Mouse (Mus musculus) CH12.LX (cell line): Measurements from ENCODE around the gene Atp6v0a4. TPM values are rescaled to one million over a fixed set of nuclear protein-coding genes. Genes with fewer than 3 reads are reported as not detected.

Experiments used
- DNase-seq: peaks from one replicate; pipeline ENCODE4 v3.0.0-alpha.2; 2013; ENCODE audit errors: extremely low read depth
- H3K27ac ChIP-seq: 2 replicates; pipeline ENCODE4 v1.5.1; 2012; ENCODE audit warnings: low read depth, mild to moderate bottlenecking, control low read depth, moderate library complexity; ENCODE audit not compliant: insufficient read depth
- H3K27me3 ChIP-seq: replicated peaks from 2 replicates; pipeline ENCODE3; 2012; ENCODE audit warnings: inconsistent platforms
- H3K36me3 ChIP-seq, 2 experiments: replicated peaks in 1 of 2; 2 replicates each; pipeline versions ENCODE3 to v1.6.1; 2012; ENCODE audit warnings: inconsistent platforms in 1 of 2, low read length in 1 of 2, mild to moderate bottlenecking in 1 of 2, mixed read lengths in 1 of 2, moderate library complexity in 1 of 2; ENCODE audit not compliant: control insufficient read depth in 1 of 2, insufficient read depth in 1 of 2
- H3K4me1 ChIP-seq, 2 experiments: 2 replicates each; pipeline ENCODE4 v1.6.1; 2012; ENCODE audit warnings: inconsistent platforms in 1 of 2, moderate library complexity in 1 of 2; ENCODE audit not compliant: insufficient read depth in 2 of 2, control insufficient read depth in 1 of 2
- H3K4me2 ChIP-seq: 2 replicates; pipeline ENCODE4 v1.6.1; 2012; ENCODE audit warnings: low read depth, mild to moderate bottlenecking, control low read depth; ENCODE audit not compliant: poor library complexity, insufficient read depth, severe bottlenecking
- H3K4me3 ChIP-seq, 3 experiments: fragments of 150-350 bp in 1 of 3; sonication (generic) in 1 of 3; replicated peaks in 1 of 3; 2 replicates each; pipeline versions ENCODE3 to v1.5.1; 2011 to 2012; ENCODE audit warnings: low read depth in 2 of 3, low read length in 2 of 3, mild to moderate bottlenecking in 2 of 3, moderate library complexity in 2 of 3, control low read depth in 1 of 3, improper control_type of control experiment in 1 of 3, inconsistent platforms in 1 of 3, mixed read lengths in 1 of 3; ENCODE audit not compliant: poor library complexity in 1 of 3
- H3K79me2 ChIP-seq: replicated peaks from 2 replicates; pipeline ENCODE4 v1.6.1; 2012; ENCODE audit warnings: mild to moderate bottlenecking, moderate library complexity; ENCODE audit not compliant: control insufficient read depth, poor library complexity, insufficient read depth, severe bottlenecking; ENCODE audit errors: extremely low read depth
- H3K9ac ChIP-seq: 2 replicates; pipeline ENCODE4 v1.6.1; 2012; ENCODE audit warnings: low read depth, mild to moderate bottlenecking, control low read depth, moderate library complexity; ENCODE audit not compliant: insufficient read depth
- H3K9me3 ChIP-seq: replicated peaks from 2 replicates; pipeline ENCODE3; 2012; ENCODE audit warnings: low read length, inconsistent platforms, mixed read lengths
- BHLHE40 ChIP-seq: IDR thresholded peaks from 2 replicates; pipeline ENCODE4 v1.6.1; 2011; ENCODE audit warnings: mild to moderate bottlenecking, low read depth, low read length, improper control_type of control experiment
- CHD2 ChIP-seq: IDR thresholded peaks from 2 replicates; pipeline ENCODE4 v1.6.1; 2011; ENCODE audit warnings: low read length, improper control_type of control experiment
- CTCF ChIP-seq, 2 experiments: IDR thresholded peaks in 1 of 2; conservative IDR thresholded peaks in 1 of 2; 2 replicates each; pipeline ENCODE4 v1.5.1; 2011 to 2012; ENCODE audit warnings: low read depth in 2 of 2, low read length in 2 of 2, improper control_type of control experiment in 1 of 2, inconsistent platforms in 1 of 2, mild to moderate bottlenecking in 1 of 2, moderate library complexity in 1 of 2
- ELF1 ChIP-seq: IDR thresholded peaks from 2 replicates; pipeline ENCODE4 v1.6.1; 2014; ENCODE audit warnings: low read depth, mild to moderate bottlenecking, inconsistent platforms, low read length, improper control_type of control experiment
- ETS1 ChIP-seq: conservative IDR thresholded peaks from 2 replicates; pipeline ENCODE4 v1.6.1; 2012; ENCODE audit warnings: low read depth, mild to moderate bottlenecking, inconsistent platforms, low read length, improper control_type of control experiment, moderate library complexity
- HCFC1 ChIP-seq: IDR thresholded peaks from 2 replicates; pipeline ENCODE4 v1.6.1; 2012; ENCODE audit warnings: low read depth, mild to moderate bottlenecking, inconsistent platforms, low read length, improper control_type of control experiment
- IRF4 ChIP-seq: IDR thresholded peaks from 2 replicates; pipeline ENCODE4 v1.6.1; 2014; ENCODE audit warnings: low read depth, mild to moderate bottlenecking, inconsistent platforms, low read length, improper control_type of control experiment
- JUND ChIP-seq: conservative IDR thresholded peaks from 2 replicates; pipeline ENCODE4 v1.6.1; 2011; ENCODE audit warnings: low read depth, low read length, improper control_type of control experiment
- KAT2A ChIP-seq: IDR thresholded peaks from 2 replicates; pipeline ENCODE4 v1.6.1; 2012; ENCODE audit warnings: low read length, improper control_type of control experiment, inconsistent platforms; ENCODE audit not compliant: insufficient replicate concordance
- MAX ChIP-seq: IDR thresholded peaks from 2 replicates; pipeline ENCODE4 v1.6.1; 2011; ENCODE audit warnings: low read length, improper control_type of control experiment
- MAZ ChIP-seq: IDR thresholded peaks from 2 replicates; pipeline ENCODE4 v1.6.1; 2012; ENCODE audit warnings: low read depth, mild to moderate bottlenecking, inconsistent platforms, low read length, improper control_type of control experiment, moderate library complexity
- MEF2A ChIP-seq: IDR thresholded peaks from 2 replicates; pipeline ENCODE4 v1.6.1; 2014; ENCODE audit warnings: low read depth, mild to moderate bottlenecking, inconsistent platforms, low read length, improper control_type of control experiment, borderline replicate concordance
- MXI1 ChIP-seq: IDR thresholded peaks from 2 replicates; pipeline ENCODE4 v1.6.1; 2011; ENCODE audit warnings: mild to moderate bottlenecking, low read depth, low read length, improper control_type of control experiment
- NRF1 ChIP-seq: IDR thresholded peaks from 2 replicates; pipeline ENCODE4 v1.6.1; 2014; ENCODE audit warnings: low read depth, mild to moderate bottlenecking, inconsistent platforms, low read length, improper control_type of control experiment, moderate library complexity
- PAX5 ChIP-seq: IDR thresholded peaks from 2 replicates; pipeline ENCODE4 v1.6.1; 2012; ENCODE audit warnings: low read length, inconsistent platforms, mixed read lengths
- POLR2AphosphoS2 ChIP-seq: IDR thresholded peaks from 2 replicates; pipeline ENCODE4 v1.6.1; 2011; ENCODE audit warnings: low read depth, low read length, improper control_type of control experiment
- RAD21 ChIP-seq: IDR thresholded peaks from 2 replicates; pipeline ENCODE4 v1.6.1; 2011; ENCODE audit warnings: low read depth, mild to moderate bottlenecking, low read length, improper control_type of control experiment, moderate library complexity
- RCOR1 ChIP-seq: conservative IDR thresholded peaks from 2 replicates; pipeline ENCODE4 v1.6.1; 2012; ENCODE audit warnings: low read depth, mild to moderate bottlenecking, inconsistent platforms, low read length, improper control_type of control experiment
- SIN3A ChIP-seq: IDR thresholded peaks from 2 replicates; pipeline ENCODE4 v1.6.1; 2012; ENCODE audit warnings: low read length, improper control_type of control experiment, inconsistent platforms
- USF1 ChIP-seq: IDR thresholded peaks from 2 replicates; pipeline ENCODE4 v1.6.1; 2014; ENCODE audit warnings: low read depth, mild to moderate bottlenecking, inconsistent platforms, low read length, improper control_type of control experiment
- USF2 ChIP-seq: conservative IDR thresholded peaks from 2 replicates; pipeline ENCODE4 v1.6.1; 2011; ENCODE audit warnings: low read depth, low read length, improper control_type of control experiment
- ZC3H11A ChIP-seq: IDR thresholded peaks from 2 replicates; pipeline ENCODE4 v1.6.1; 2012; ENCODE audit warnings: low read depth, mild to moderate bottlenecking, inconsistent platforms, low read length, improper control_type of control experiment
- ZKSCAN1 ChIP-seq: IDR thresholded peaks from 2 replicates; pipeline ENCODE4 v1.6.1; 2012; ENCODE audit warnings: low read depth, inconsistent platforms, low read length, improper control_type of control experiment, borderline replicate concordance
- dilution Hi-C: fragments of 300-500 bp; cut with MboI; formaldehyde crosslinking; loops from 2 replicates; pipeline ENCODE4 v1.14.3; 2020; ENCODE audit warnings: low sequenced_read_pairs; ENCODE audit not compliant: extremely low pct_unique_long_range_greater_than_20kb, extremely low pct_ligation_motif_present
- in situ Hi-C: fragments of 300-500 bp; cut with MboI; formaldehyde crosslinking; loops from 3 replicates; pipeline ENCODE4 v1.14.3; 2019; ENCODE audit warnings: low sequenced_read_pairs, low pct_ligation_motif_present, low pct_unique_long_range_greater_than_20kb, mixed read lengths
- polyA plus RNA-seq: library from polyadenylated mRNA; unstranded; fragments of >175 nt; gene quantifications from 2 replicates; pipeline ENCODE4 v1.2.1, GENCODE M21; 2012; ENCODE audit warnings: low read depth; ENCODE audit not compliant: insufficient read length
- total RNA-seq, 2 experiments: library from RNA; depleted of rRNA; stranded (reverse); fragments of 300-350 nt in 1 of 2; fragments of >200 nt in 1 of 2; gene quantifications; 2 replicates each; pipeline ENCODE4 v1.2.3; 2012 to 2014

The Atp6v0a4 gene
- total and polyA plus RNA-seq, 3 experiments = not detected

DNA sequence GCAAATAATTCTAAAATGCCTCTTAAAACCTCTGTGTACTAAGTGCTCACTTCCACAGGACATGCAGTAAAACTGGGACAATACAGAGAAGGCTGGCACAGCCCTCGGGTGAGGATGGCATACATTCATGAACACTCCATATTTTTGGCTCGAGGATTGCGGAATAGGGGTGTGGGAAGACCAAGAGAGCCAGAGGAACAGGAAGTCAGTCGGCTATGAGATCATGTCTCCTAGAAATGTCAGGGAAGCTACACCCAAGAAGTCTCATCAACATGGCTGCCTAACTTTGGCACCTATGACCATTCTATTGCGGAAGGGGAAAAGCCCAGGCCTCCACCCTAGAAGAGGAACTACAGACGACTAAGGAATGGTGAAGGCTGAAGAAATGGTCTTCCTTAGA, 6.0 kb downstream of the Atp6v0a4 start:
- TF ChIP-seq POLR2AphosphoS2 = no peak
- TF ChIP-seq RAD21 = no peak
- TF ChIP-seq KAT2A = no peak
- no peak for TF ChIP-seq ETS1
- TF ChIP-seq JUND = no peak
- TF ChIP-seq MAZ = no peak
- no peak for TF ChIP-seq PAX5
- TF ChIP-seq RCOR1 = no peak
- TF ChIP-seq NRF1 = no peak
- TF ChIP-seq CTCF (conservative IDR thresholded peaks at IDR 0.05 in 1 of 2, IDR thresholded peaks at IDR 0.05 in 1 of 2; ENCODE audit: low read depth in 2 of 2, low read length in 2 of 2) = no peak
- TF ChIP-seq SIN3A = no peak
- Histone ChIP-seq H3K9me3 (no peaks in the 10 kb centered on the region), H3K36me3 (no peaks in the 10 kb centered on the region), H3K27ac (no peak overlapping the region), H3K9ac (no peak overlapping the region), H3K4me2 (no peak overlapping the region), H3K4me1 (no peaks in the 10 kb centered on the region), H3K4me3 (no peak overlapping the region), H3K79me2 (no peaks in the 10 kb centered on the region), H3K27me3 (no peaks in the 10 kb centered on the region)
- dilution Hi-C loops = no loop called here
- in situ Hi-C loops = no loop called here
- DNase-seq = no peak

DNA sequence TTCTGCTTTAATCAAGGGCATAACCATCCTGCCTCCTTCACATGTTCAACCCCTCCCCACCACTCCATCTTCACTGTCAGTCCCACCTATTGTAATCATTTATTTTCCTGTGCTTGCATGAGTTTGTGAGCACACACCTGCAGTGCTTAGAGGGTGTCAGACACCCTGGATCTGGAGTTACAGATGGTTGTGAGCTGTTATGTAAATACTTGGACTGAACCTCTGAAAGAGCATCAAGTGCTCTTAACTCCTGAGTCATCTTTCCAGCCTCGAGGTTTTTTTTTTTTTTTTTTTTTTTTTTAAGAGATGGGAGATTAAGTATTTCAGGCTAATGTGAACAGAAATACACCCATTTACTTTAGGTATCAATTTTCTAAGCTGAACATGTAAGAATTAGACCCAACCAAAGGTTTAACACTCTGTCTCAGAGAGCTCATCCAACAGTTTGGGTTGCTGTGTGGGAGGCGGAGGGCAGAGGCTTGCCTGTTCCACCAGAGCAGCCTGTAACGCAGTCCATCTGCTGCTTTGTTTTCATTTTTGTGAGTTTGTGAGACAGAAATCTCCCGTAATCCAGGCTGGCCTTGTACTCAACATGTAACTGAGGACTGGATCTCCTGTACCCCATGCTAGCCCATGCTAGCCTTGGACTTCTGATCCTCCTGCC, 8.1 kb downstream of the Atp6v0a4 start:
- TF ChIP-seq ELF1 (no peak), MXI1 (no peak), PAX5 (no peak), MEF2A (no peak), HCFC1 (no peak), IRF4 (no peak), RCOR1 (no peak), USF2 (no peak), BHLHE40 (no peak), ZKSCAN1 (no peak), ZC3H11A (no peak), SIN3A (no peak), MAZ (no peak), MAX (no peak), CHD2 (no peak), USF1 (no peak)
- Histone ChIP-seq H3K36me3 (no peaks in the 10 kb centered on the region), H3K9ac (no peak overlapping the region), H3K27me3 (no peaks in the 10 kb centered on the region), H3K79me2 (no peaks in the 10 kb centered on the region), H3K27ac (no peak overlapping the region), H3K4me3 (no peak overlapping the region), H3K4me2 (no peak overlapping the region), H3K9me3 (no peaks in the 10 kb centered on the region), H3K4me1 (no peaks in the 10 kb centered on the region)
- DNase-seq = no peak
- in situ Hi-C loops (no loop called here), dilution Hi-C loops (no loop called here)
